Mouse (Mus musculus) mouse trophoblast stem cell (cell line): Measurements from ENCODE around the gene Lrp3.
"Not testable (repeated sequence)": the region's sequence is repeated elsewhere in the genome, so short reads cannot be mapped to it uniquely, and the experiment has no call there.

ENCODE experiments used
- in situ Hi-C, 2 experiments: fragments of 300-500 bp; cut with MseI, MboI; formaldehyde crosslinking; loops; 2 replicates in 1 of 2; 3 replicates in 1 of 2; pipeline ENCODE4 v1.15.1; 2025

Lrp3 gene

GRCm38 (mm10) chr7:35215225-35215624 lies at the start of gene Lrp3:
TSS of gene Lrp3 (minus strand) at chr7:35215498.
- in situ Hi-C loops, result no loop called here

GRCm38 (mm10) chr7:35264746-35265145 lies 49.4 kb upstream of the Lrp3 start:
- in situ Hi-C loops, result loop anchor here (5.0 kb wide), 1 partner anchor 87 kb away; no protein-coding TSS in a partner anchor

GRCm38 (mm10) chr7:35263595-35264489 lies 48.5 kb upstream of the Lrp3 start:
- in situ Hi-C loops, result no loop called here

- in situ Hi-C loops, result no loop called here
Observed at GRCm38 (mm10) chr7:35259384-35259783, 44.1 kb upstream of the Lrp3 start.

GRCm38 (mm10) chr7:35258294-35258693 lies 43.0 kb upstream of the Lrp3 start:
- in situ Hi-C loops, result no loop called here

GRCm38 (mm10) chr7:35252041-35252558 lies 36.8 kb upstream of the Lrp3 start:
- in situ Hi-C loops, result no loop called here

GRCm38 (mm10) chr7:35237935-35238334 lies 22.6 kb upstream of the Lrp3 start:
- in situ Hi-C loops, result not testable (repeated sequence)

GRCm38 (mm10) chr7:35235308-35235707 lies 20.0 kb upstream of the Lrp3 start:
- in situ Hi-C loops, result no loop called here

GRCm38 (mm10) chr7:35234361-35235245 lies 19.3 kb upstream of the Lrp3 start:
- in situ Hi-C loops, result no loop called here

- in situ Hi-C loops, result no loop called here
Observed at GRCm38 (mm10) chr7:35233861-35234260, 18.6 kb upstream of the Lrp3 start.

GRCm38 (mm10) chr7:35232796-35233455 lies 17.6 kb upstream of the Lrp3 start:
- in situ Hi-C loops, result no loop called here

- in situ Hi-C loops, result no loop called here
Observed at GRCm38 (mm10) chr7:35230333-35230732, 15.0 kb upstream of the Lrp3 start.

- in situ Hi-C loops, result no loop called here
Observed at GRCm38 (mm10) chr7:35220694-35221365, 5.5 kb upstream of the Lrp3 start.

- in situ Hi-C loops, result no loop called here
Observed at GRCm38 (mm10) chr7:35215731-35216130, 433 bp upstream of the Lrp3 start.

GRCm38 (mm10) chr7:35214442-35215222 lies 666 bp downstream of the Lrp3 start:
- in situ Hi-C loops, result no loop called here

GRCm38 (mm10) chr7:35211791-35212190 lies 3.5 kb downstream of the Lrp3 start:
- in situ Hi-C loops, result no loop called here

GRCm38 (mm10) chr7:35199755-35200154 lies 15.5 kb downstream of the Lrp3 start:
- in situ Hi-C loops, result no loop called here

- in situ Hi-C loops, result no loop called here
Observed at GRCm38 (mm10) chr7:35198981-35199754, 16.1 kb downstream of the Lrp3 start.

GRCm38 (mm10) chr7:35197022-35197421 lies 18.3 kb downstream of the Lrp3 start:
- in situ Hi-C loops, result no loop called here
